Mouse (Mus musculus): ENCODE measurements at regions not wholly inside any gene's neighbourhood (a gene's known extent, or its start where the extent isn't known, plus 50 kb on each side); places are given as distances from the start of the nearest gene placed in this dataset.

DNA sequence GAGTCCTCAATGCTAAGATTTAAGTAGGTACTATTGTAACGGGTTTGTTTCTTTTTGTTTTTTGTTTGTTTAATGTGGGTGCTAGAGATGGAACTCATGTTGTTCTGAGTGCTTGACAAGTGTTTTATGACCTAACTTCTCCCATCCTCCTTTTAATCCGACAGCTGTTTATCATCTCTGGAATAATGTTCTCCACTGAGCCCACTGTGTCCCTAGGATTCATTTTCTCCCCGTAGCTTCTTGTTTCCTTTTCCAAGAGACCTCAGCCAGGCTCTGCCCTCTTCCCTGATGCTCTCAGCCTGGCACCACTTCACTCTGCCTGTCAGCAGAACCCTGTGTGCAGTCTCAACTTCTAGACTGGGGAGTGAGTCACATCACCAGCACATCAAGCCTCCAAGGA is 173.9 kb upstream of the Far2 start:
- TF ChIP-seq POLR2A (IDR thresholded peaks at IDR 0.05; ENCODE audit: control insufficient read depth, low read depth, low read length) (no peak), CTCF (IDR thresholded peaks at IDR 0.05; ENCODE audit: control insufficient read depth, insufficient read depth, insufficient replicate concordance, low read depth, low read length) (no peak)
